Mouse (Mus musculus) cerebellum, adult 2 months (tissue): ENCODE data around the gene Dnah14. TPM values are rescaled to one million over a fixed set of nuclear protein-coding genes. Genes with fewer than 3 reads are reported as not detected.

ENCODE experiments used
- DNase-seq, 2 experiments: peaks; one replicate each; pipeline ENCODE4 v3.0.0; 2021
- H3K27ac ChIP-seq: fragments of 200-500 bp; 2 replicates; pipeline ENCODE4 v1.5.1; 2012; ENCODE audit warnings: low read length, control low read depth, inconsistent platforms; ENCODE audit not compliant: insufficient read depth
- H3K27me3 ChIP-seq: fragments of 200-500 bp; 2 replicates; pipeline ENCODE4 v1.6.1; 2012; ENCODE audit warnings: inconsistent platforms, mild to moderate bottlenecking, low read length, moderate library complexity; ENCODE audit not compliant: control insufficient read depth, insufficient read depth
- H3K4me1 ChIP-seq: fragments of 200-500 bp; 2 replicates; pipeline ENCODE4 v1.6.1; 2011; ENCODE audit warnings: low read length; ENCODE audit not compliant: control insufficient read depth, insufficient read depth
- H3K4me3 ChIP-seq: fragments of 200-500 bp; replicated peaks from 2 replicates; pipeline ENCODE3; 2011; ENCODE audit warnings: mild to moderate bottlenecking, low read depth, low read length, control low read depth; ENCODE audit not compliant: insufficient read depth
- CTCF ChIP-seq: fragments of 200-500 bp; IDR thresholded peaks from 2 replicates; pipeline ENCODE4 v1.5.1; 2011; ENCODE audit warnings: low read depth, mild to moderate bottlenecking, control low read depth, low read length, moderate library complexity, borderline replicate concordance; ENCODE audit not compliant: insufficient read depth
- POLR2A ChIP-seq: fragments of 200-500 bp; IDR thresholded peaks from 2 replicates; pipeline ENCODE4 v1.6.1; 2011; ENCODE audit warnings: low read length, control low read depth, borderline replicate concordance; ENCODE audit not compliant: insufficient read depth
- WGBS: fragments of 180-500 bp; shearing (Covaris S2); methylation state at CpG from one replicate; pipeline ENCODE4 v1.1.7; 2018; 5-methylcytosine and 5-hydroxymethylcytosine counted together
- polyA plus RNA-seq: library from polyadenylated mRNA; depleted of rRNA; stranded (reverse); fragments of >200 nt; gene quantifications from 2 replicates; pipeline ENCODE4 v1.2.3, GENCODE M21; 2012

Dnah14 gene
- polyA plus RNA-seq, 1 experiment, result 1.0 TPM

DNA sequence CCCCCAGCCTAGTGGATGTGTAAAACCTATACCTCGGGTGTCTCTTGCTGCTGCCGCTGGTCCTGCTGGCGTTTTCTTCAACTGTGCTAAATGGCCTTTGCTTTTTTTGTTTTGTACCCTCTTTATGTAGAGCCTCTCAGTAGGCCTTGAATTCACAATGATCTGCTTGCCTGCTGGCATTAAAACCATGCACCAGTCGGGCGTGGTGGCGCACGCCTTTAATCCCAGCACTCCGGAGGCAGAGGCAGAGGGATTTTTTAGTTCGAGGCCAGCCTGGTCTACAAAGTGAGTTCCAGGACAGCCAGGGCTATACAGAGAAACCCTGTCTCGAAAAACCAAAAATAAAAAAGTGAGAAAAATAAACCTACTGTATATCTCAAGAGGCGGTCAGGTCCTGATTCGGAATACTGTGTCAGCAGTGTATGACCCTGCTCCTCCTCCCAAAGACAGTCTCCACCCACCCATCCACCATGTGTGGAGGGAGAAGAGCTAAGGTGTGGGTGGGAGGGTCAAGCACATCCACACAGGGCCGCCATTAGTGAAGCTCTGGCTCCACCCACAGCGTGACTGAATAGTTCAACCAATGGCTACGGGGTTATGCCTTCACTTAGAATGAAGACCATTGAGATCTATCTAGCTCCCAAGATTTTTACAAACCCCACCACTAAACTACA is 268.7 kb downstream of the Dnah14 start:
- TF ChIP-seq CTCF (no peak), POLR2A (no peak)
- no peaks in the 10 kb centered on the region; the same call in 1 of the 2 replicates for H3K4me1 ChIP-seq
- H3K4me3 ChIP-seq, result no peak overlapping the region
- no peak for DNase-seq
- no peaks in the 10 kb centered on the region for H3K27me3 ChIP-seq
- WGBS, result 91% methylated on average over 15 of the region's 15 CpGs
- no peak overlapping the region for H3K27ac ChIP-seq

GRCm38 (mm10) chr1:181845767-181846166 is 269.4 kb downstream of the Dnah14 start:
- Histone ChIP-seq H3K4me3 (no peak overlapping the region), H3K27ac (no peak overlapping the region), H3K27me3 (no peaks in the 10 kb centered on the region), H3K4me1 (no peaks in the 10 kb centered on the region)
- TF ChIP-seq POLR2A (no peak), CTCF (no peak)
- DNase-seq, result no peak
- WGBS, result 95% methylated on average over 3 of the region's 3 CpGs

DNA sequence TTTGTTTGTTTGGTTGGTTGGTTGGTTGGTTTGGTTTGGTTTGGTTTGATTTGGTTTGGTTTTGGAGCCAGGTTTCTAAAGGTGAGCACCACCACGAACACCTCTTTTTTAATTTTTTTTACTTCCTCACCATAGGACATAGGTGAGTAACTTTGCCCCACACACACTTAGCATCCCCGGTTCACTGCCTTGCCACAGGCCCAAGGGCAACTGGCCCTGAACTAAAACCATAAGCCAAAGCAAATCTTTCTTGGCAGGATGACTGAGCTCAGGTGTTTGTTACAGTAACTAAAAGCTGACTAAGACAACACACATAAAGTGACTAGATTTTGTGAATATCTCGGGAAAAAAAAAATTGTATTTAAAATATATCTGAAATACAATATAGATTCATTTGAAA is 271.0 kb downstream of the Dnah14 start:
- peaks cover 4% of the 10 kb centered on the region; the same call in 1 of the 2 replicates for H3K4me1 ChIP-seq
- DNase-seq, result no peak
- 91% methylated on average over 3 of the region's 3 CpGs for WGBS
- no peaks in the 10 kb centered on the region for H3K27me3 ChIP-seq
- H3K4me3 ChIP-seq, result no peak overlapping the region
- no peak overlapping the region for H3K27ac ChIP-seq
- TF ChIP-seq CTCF, result no peak
- TF ChIP-seq POLR2A, result no peak

DNA sequence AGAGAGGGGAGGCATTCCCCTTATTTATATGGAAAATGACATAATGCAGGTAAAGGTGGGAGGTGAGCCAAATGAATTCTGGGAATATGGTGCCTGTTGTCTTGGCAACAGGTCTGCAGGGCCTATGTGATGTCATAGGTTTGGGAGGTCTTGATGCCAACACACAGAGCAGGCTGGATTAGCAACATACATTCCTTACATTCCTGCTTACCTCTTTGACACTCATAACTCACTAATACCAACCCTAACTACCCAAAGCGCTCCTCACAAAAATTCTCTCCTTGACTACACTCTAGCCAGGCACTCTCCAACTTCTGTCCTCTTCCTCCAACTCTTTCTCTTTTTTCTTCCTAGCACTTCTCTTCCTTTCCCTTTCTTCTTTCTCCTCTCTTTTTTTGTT is 271.9 kb downstream of the Dnah14 start:
- Histone ChIP-seq H3K27ac (no peak overlapping the region), H3K4me3 (no peak overlapping the region), H3K4me1 (peaks cover 4% of the 10 kb centered on the region; the same call in 1 of the 2 replicates), H3K27me3 (no peaks in the 10 kb centered on the region)
- DNase-seq, result no peak
- no peak for TF ChIP-seq POLR2A
- TF ChIP-seq CTCF, result no peak
- WGBS, result 96% methylated on average over 1 of the region's 1 CpGs

- Histone ChIP-seq H3K4me3 (no peak overlapping the region), H3K27me3 (no peaks in the 10 kb centered on the region), H3K4me1 (peaks cover 4% of the 10 kb centered on the region; the same call in 1 of the 2 replicates), H3K27ac (no peak overlapping the region)
- DNase-seq, result no peak
- TF ChIP-seq CTCF, result no peak
- no peak for TF ChIP-seq POLR2A
- 39% methylated on average over 4 of the region's 4 CpGs for WGBS
Observed at GRCm38 (mm10) chr1:181850441-181850840, 274.1 kb downstream of the Dnah14 start.

- TF ChIP-seq CTCF (no peak), POLR2A (no peak)
- no peak overlapping the region for H3K27ac ChIP-seq
- WGBS, result 73% methylated on average over 12 of the region's 12 CpGs
- H3K27me3 ChIP-seq, result no peaks in the 10 kb centered on the region
- peak in 1 of 2 experiments; percentile 58 for DNase-seq
- peaks cover 4% of the 10 kb centered on the region; the same call in 1 of the 2 replicates for H3K4me1 ChIP-seq
- no peak overlapping the region for H3K4me3 ChIP-seq
Observed at GRCm38 (mm10) chr1:181851521-181852310, 275.4 kb downstream of the Dnah14 start.

- DNase-seq, result no peak
- WGBS, result 60% methylated on average over 13 of the region's 13 CpGs
- Histone ChIP-seq H3K27ac (no peak overlapping the region), H3K4me3 (no peak overlapping the region), H3K4me1 (peaks cover 4% of the 10 kb centered on the region; the same call in 1 of the 2 replicates), H3K27me3 (no peaks in the 10 kb centered on the region)
- TF ChIP-seq CTCF, result no peak
- TF ChIP-seq POLR2A, result no peak
Observed at GRCm38 (mm10) chr1:181852466-181852865, 276.1 kb downstream of the Dnah14 start.
